Mouse (Mus musculus) liver, embryonic 11.5 days (tissue): Measurements from ENCODE around the gene Ston1. TPM values are rescaled to one million over a fixed set of nuclear protein-coding genes. Genes with fewer than 3 reads are reported as not detected.

ENCODE experiments used
- ATAC-seq: fragments of 200-750 bp; cut with Nextera tagmentation; replicated peaks from 2 replicates; pipeline ENCODE4 v1.8.0; 2017; ENCODE audit warnings: moderate number of reproducible peaks, mild to moderate bottlenecking, moderate TSS enrichment, moderate library complexity; ENCODE audit not compliant: low FRiP score
- DNase-seq: peaks from one replicate; pipeline ENCODE4 v3.0.0-alpha.2; 2017; ENCODE audit warnings: low spot score
- H3K27ac ChIP-seq: fragments of 300-500 bp; sonication (generic); 2 replicates; pipeline ENCODE4 v1.5.1; 2014; ENCODE audit warnings: mild to moderate bottlenecking, low read depth, low read length, control low read depth
- H3K27me3 ChIP-seq: fragments of 300-500 bp; sonication (generic); replicated peaks from 2 replicates; pipeline ENCODE4 v1.6.1; 2014; ENCODE audit warnings: low read length, mixed read lengths; ENCODE audit not compliant: control insufficient read depth, insufficient read depth
- H3K36me3 ChIP-seq: fragments of 300-500 bp; sonication (generic); 2 replicates; pipeline ENCODE4 v1.6.1; 2014; ENCODE audit warnings: mild to moderate bottlenecking, low read length, moderate library complexity, mixed read lengths; ENCODE audit not compliant: control insufficient read depth, insufficient read depth
- H3K4me1 ChIP-seq: fragments of 300-500 bp; sonication (generic); replicated peaks from 2 replicates; pipeline ENCODE4 v1.6.1; 2014; ENCODE audit warnings: low read length, mixed read lengths; ENCODE audit not compliant: control insufficient read depth, insufficient read depth
- H3K4me2 ChIP-seq: fragments of 300-500 bp; sonication (generic); 2 replicates; pipeline ENCODE4 v1.6.1; 2014; ENCODE audit warnings: mild to moderate bottlenecking, control low read depth, moderate library complexity
- H3K4me3 ChIP-seq: fragments of 300-500 bp; sonication (generic); 2 replicates; pipeline ENCODE4 v1.5.1; 2014; ENCODE audit warnings: low read depth, low read length, control low read depth
- H3K9ac ChIP-seq: fragments of 300-500 bp; sonication (generic); 2 replicates; pipeline ENCODE4 v1.6.1; 2014; ENCODE audit warnings: low read depth, low read length, control low read depth
- H3K9me3 ChIP-seq: fragments of 300-500 bp; sonication (generic); 2 replicates; pipeline ENCODE4 v1.6.1; 2016; ENCODE audit warnings: low read length, inconsistent platforms, mixed read lengths; ENCODE audit not compliant: control insufficient read depth
- WGBS: fragments of 180-500 bp; shearing (Covaris S2); extraction: QIAGEN DNeasy Blood & Tissue Kit; methylation state at CpG from one replicate; pipeline ENCODE4 v1.1.7; 2014; 5-methylcytosine and 5-hydroxymethylcytosine counted together
- polyA plus RNA-seq: library from polyadenylated mRNA; unstranded; fragments of >200 nt; fragmentation: Nextera tagmentation; extraction: Ambion mirVana; gene quantifications from 2 replicates; pipeline ENCODE4 v1.2.1, GENCODE M21; 2014

Gene Ston1
- polyA plus RNA-seq, 1 experiment from 2014 or later = 2.8 TPM

DNA sequence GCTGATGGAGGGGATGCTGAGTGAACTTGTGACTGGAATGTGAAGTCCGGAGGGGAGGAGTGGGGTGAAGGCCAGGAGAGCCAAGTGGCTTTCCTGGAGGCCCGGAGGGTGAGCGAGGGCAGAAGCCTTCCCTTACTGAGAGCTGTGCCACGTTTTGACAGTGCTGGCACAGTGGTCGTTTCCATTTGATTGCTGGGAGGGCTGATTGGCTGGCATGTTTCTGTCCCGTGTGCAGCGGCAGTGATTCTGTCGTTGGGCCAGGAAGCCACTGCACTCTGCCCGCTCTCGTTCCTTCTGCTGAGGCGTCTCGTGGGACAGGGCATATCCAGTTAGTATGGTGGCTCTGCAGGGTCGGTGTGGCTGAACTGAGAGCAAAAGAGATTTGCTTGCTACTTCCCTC lies 41.3 kb upstream of the Ston1 start:
- 90% methylated on average over 13 of the region's 13 CpGs for WGBS
- ATAC-seq (no peak), DNase-seq (no peak)
- peaks cover 8% of the 10 kb centered on the region for H3K4me1 ChIP-seq
- no peak overlapping the region for H3K9ac ChIP-seq
- no peaks in the 10 kb centered on the region for H3K9me3 ChIP-seq
- no peak overlapping the region for H3K27ac ChIP-seq
- no peak overlapping the region for H3K4me2 ChIP-seq
- H3K36me3 ChIP-seq = 0 out of 2 replicates have a peak, but pooled peaks cover 2% of the 10 kb centered on the region
- H3K4me3 ChIP-seq = no peak overlapping the region
- H3K27me3 ChIP-seq = no peaks in the 10 kb centered on the region

- ATAC-seq (no peak), DNase-seq (no peak)
- Histone ChIP-seq H3K4me3 (no peak overlapping the region), H3K27ac (no peak overlapping the region), H3K4me2 (no peak overlapping the region), H3K9me3 (no peaks in the 10 kb centered on the region), H3K4me1 (peaks cover 8% of the 10 kb centered on the region), H3K27me3 (no peaks in the 10 kb centered on the region), H3K9ac (no peak overlapping the region), H3K36me3 (0 out of 2 replicates have a peak, but pooled peaks cover 2% of the 10 kb centered on the region)
- WGBS = 81% methylated on average over 4 of the region's 4 CpGs
Measured at GRCm38 (mm10) chr17:88556688-88557087, 40.8 kb upstream of the Ston1 start.

DNA sequence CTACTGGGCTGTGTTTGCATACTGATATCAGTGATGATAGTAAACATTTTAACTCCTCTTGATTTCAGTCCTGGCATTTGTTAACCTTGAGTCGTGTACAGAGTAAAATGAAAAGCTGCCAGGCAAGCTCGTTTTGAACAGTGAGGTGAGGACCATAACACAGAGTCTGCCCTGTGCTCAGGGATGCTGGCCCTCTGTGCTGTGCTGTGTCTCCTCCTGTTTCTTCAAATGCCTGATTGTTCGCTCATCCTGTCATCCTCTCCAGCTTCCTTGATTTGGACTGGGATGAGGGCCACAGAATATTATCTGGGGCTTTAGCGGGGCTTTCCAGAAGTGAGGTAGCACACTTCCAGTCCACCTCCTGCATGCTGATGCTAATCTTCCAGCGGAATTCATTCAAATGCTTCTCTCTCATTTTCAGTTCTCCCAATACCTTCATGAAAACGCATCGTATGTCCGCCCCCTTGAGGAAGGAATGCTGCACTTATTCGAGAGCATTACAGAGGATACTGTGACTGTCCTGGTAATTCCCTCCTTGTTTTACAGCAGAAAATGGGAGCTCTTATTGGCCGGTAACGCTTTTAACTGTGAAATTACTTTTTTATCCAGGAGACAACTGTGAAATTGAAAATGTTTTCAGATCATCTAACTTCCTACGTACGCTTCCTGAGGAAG lies 39.2 kb upstream of the Ston1 start:
- H3K9ac ChIP-seq = no peak overlapping the region
- DNase-seq (no peak), ATAC-seq (no peak)
- no peak overlapping the region for H3K4me3 ChIP-seq
- 0 out of 2 replicates have a peak, but pooled peaks cover 2% of the 10 kb centered on the region for H3K36me3 ChIP-seq
- no peak overlapping the region for H3K4me2 ChIP-seq
- WGBS = 45% methylated on average over 13 of the region's 13 CpGs
- no peaks in the 10 kb centered on the region for H3K9me3 ChIP-seq
- H3K27me3 ChIP-seq = no peaks in the 10 kb centered on the region
- peaks cover 1% of the 10 kb centered on the region for H3K4me1 ChIP-seq
- H3K27ac ChIP-seq = no peak overlapping the region

- H3K27ac ChIP-seq = no peak overlapping the region
Measured at GRCm38 (mm10) chr17:88563611-88564010, 33.9 kb upstream of the Ston1 start.

GRCm38 (mm10) chr17:88569807-88570540 lies 27.5 kb upstream of the Ston1 start:
- WGBS = 91% methylated on average over 10 of the region's 10 CpGs
- Histone ChIP-seq H3K27ac (no peak overlapping the region), H3K4me2 (no peak overlapping the region), H3K27me3 (no peaks in the 10 kb centered on the region), H3K9me3 (no peaks in the 10 kb centered on the region), H3K9ac (no peak overlapping the region), H3K4me3 (no peak overlapping the region), H3K36me3 (peaks cover 8% of the 10 kb centered on the region), H3K4me1 (no peaks in the 10 kb centered on the region)
- ATAC-seq (no peak), DNase-seq (no peak)

More at GRCm38 (mm10) chr17:88563611-88564010, 33.9 kb upstream of the Ston1 start:
- no peak for DNase-seq
- 69% methylated on average over 3 of the region's 3 CpGs for WGBS
- H3K4me2 ChIP-seq = no peak overlapping the region
- no peaks in the 10 kb centered on the region; the same call in 1 of the 2 replicates for H3K36me3 ChIP-seq
- no peak for ATAC-seq
- no peaks in the 10 kb centered on the region for H3K9me3 ChIP-seq
- no peaks in the 10 kb centered on the region for H3K4me1 ChIP-seq
- no peak overlapping the region for H3K4me3 ChIP-seq
- no peaks in the 10 kb centered on the region for H3K27me3 ChIP-seq
- H3K9ac ChIP-seq = no peak overlapping the region

- Histone ChIP-seq H3K9me3 (no peaks in the 10 kb centered on the region), H3K4me2 (no peak overlapping the region), H3K4me3 (no peak overlapping the region), H3K27me3 (no peaks in the 10 kb centered on the region), H3K4me1 (no peaks in the 10 kb centered on the region), H3K27ac (no peak overlapping the region), H3K36me3 (peaks cover 8% of the 10 kb centered on the region), H3K9ac (no peak overlapping the region)
- 79% methylated on average over 11 of the region's 11 CpGs for WGBS
- DNase-seq (no peak), ATAC-seq (no peak)
Measured at GRCm38 (mm10) chr17:88570784-88571183, 26.7 kb upstream of the Ston1 start.

- ATAC-seq = no peak
- 75% methylated on average over 5 of the region's 5 CpGs for WGBS
Measured at GRCm38 (mm10) chr17:88574811-88575210, 22.7 kb upstream of the Ston1 start.

DNA sequence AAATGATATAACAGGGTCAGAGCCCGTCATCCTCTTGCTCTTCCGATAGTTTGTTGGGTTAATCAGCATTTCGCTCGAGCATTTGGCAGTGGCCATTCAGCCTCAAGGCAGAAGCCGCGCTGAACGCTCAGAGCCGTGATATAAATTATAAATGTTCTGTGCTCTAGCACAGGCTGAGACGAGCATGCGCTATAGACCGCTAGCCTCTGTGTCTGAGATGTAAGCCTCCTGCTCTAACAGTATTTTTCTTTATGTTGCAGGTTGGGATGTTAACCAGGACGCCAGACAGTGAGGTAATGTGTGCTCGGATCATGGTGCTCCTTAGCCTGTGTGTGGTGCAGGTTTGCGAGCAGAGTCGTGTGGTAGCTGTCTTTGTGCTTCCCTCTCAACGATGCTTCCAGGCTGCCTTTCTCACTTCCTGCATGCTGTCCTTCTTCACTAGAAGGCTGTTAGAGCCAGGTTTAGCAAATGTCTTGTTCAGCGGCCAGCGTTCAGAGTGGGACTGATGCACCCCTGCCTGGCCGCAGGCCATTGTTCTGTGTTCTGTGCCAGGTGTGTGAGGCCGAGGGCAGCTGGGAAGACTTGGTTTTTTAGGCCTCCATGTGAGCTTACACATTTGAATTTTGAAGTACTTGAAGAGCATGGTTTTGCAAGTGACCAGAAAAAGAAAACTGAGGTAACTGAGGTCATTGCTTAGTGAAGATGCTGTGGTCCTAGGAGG lies 18.8 kb upstream of the Ston1 start:
- no peaks in the 10 kb centered on the region for H3K4me1 ChIP-seq
- no peaks in the 10 kb centered on the region for H3K9me3 ChIP-seq
- H3K36me3 ChIP-seq = peaks cover 11% of the 10 kb centered on the region
- no peaks in the 10 kb centered on the region for H3K27me3 ChIP-seq
- no peak overlapping the region for H3K4me2 ChIP-seq
- no peak overlapping the region for H3K9ac ChIP-seq
- no peak overlapping the region for H3K4me3 ChIP-seq
- no peak for ATAC-seq
- no peak for DNase-seq
- H3K27ac ChIP-seq = no peak overlapping the region
- WGBS = 90% methylated on average over 20 of the region's 20 CpGs

More at GRCm38 (mm10) chr17:88574811-88575210, 22.7 kb upstream of the Ston1 start:
- Histone ChIP-seq H3K4me3 (no peak overlapping the region), H3K4me1 (no peaks in the 10 kb centered on the region), H3K27me3 (no peaks in the 10 kb centered on the region), H3K36me3 (peaks cover 17% of the 10 kb centered on the region), H3K4me2 (no peak overlapping the region), H3K27ac (no peak overlapping the region), H3K9me3 (no peaks in the 10 kb centered on the region), H3K9ac (no peak overlapping the region)
- no peak for DNase-seq
